Mouse (Mus musculus) neutrophil, adult 5-6 weeks (primary cell): ENCODE measurements at regions not wholly inside any gene's neighbourhood (a gene's known extent, or its start where the extent isn't known, plus 50 kb on each side); places are given as distances from the start of the nearest gene placed in this dataset.

Source experiments
- ATAC-seq: fragments of 151-379, 151-347 bp; 2 replicates; pipeline ENCODE4 v1.8.0; 2017; ENCODE audit warnings: mild to moderate bottlenecking, moderate TSS enrichment; ENCODE audit not compliant: insufficient number of reproducible peaks, poor library complexity, low FRiP score, severe bottlenecking; ENCODE audit errors: extremely low read depth

DNA sequence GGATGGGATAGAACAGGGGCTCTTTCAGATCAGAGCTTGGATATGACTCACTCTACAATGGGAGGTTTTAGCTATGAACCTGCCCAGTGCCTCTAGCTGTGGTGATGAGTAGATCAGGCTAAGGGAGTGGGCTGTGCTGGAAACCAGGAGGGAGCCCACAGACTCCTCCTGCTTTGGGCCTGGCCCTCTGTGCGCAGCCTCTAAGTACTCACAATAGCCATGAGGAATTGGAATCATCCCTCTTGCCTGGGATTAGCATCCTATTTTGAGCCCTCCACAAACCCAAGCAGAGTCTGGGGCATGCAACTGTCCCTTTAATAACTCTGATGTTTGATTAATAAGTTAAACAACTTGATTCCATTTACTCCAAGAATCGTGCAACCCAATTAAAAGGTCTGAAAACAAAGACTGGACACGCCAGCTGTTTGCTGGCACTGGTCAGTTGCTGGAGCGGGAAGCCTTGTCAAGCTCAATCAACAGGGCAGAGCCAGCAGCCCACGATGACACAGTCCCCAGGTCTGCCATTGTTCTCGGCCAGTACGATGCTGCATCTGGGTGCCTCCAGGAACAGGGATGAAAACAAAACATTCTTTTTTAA, 88.6 kb upstream of the Gadd45a start:
- ATAC-seq = no peak

DNA sequence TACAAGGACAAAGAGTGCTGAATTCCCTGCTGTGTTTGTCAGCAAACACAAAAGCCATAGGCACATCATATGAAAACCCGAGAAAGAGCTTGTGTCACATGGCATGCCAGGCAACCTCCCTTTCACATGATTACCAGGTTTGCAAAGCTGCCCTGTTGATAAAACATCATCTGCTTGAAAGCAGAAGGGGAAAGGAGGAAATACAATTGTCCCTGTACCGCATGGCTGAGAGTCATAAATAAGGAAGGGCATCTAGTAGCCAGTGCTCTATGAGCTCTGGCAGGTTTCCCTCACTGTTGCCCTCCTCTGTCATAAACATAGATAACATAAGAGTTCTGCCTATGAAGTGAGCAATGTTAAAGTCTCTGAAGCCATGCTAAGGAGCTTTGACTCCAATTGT, 86.8 kb upstream of the Gadd45a start:
- ATAC-seq = 0 out of 2 replicates have a peak, but pooled peaks have one; percentile 44

DNA sequence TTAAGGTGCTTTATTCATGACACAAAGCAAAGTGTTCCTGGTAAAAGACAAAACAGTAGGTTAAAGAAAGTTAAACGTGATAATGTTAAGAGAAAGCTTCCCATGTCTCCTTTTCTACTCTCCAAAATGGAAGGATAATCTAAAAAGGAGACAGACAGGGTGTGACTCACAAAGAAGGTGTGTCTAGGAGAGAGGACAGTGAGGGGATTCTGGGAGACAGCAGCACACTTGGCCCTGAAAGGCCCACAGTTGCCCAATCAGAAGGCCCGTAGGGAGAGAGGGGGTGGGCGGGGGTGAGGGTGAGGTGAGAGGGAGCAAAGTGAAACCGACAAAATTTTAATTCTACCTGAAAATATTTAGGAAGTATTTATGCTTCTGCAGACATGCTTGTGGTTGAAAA, 85.8 kb upstream of the Gadd45a start:
- ATAC-seq = no peak

DNA sequence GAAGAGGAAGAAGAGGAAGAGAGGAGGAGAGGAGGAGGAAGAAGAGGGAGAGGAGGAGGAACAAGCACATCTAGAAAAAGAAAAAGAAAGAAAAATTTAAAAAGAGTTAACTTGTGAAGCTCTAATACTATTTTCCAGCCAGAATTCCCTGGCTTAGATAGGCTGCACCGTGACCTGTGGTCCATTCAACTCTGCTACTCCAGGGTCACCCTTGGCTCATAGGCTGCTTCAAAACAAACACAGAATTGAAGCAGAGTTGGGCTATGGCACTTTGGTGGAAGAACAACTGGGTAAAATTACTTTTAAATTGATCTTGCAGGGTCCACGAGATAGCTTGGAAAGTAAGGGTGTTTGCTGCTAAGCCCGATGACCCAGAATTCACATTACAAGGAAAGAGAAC, 79.0 kb upstream of the Gadd45a start:
- ATAC-seq = no peak

DNA sequence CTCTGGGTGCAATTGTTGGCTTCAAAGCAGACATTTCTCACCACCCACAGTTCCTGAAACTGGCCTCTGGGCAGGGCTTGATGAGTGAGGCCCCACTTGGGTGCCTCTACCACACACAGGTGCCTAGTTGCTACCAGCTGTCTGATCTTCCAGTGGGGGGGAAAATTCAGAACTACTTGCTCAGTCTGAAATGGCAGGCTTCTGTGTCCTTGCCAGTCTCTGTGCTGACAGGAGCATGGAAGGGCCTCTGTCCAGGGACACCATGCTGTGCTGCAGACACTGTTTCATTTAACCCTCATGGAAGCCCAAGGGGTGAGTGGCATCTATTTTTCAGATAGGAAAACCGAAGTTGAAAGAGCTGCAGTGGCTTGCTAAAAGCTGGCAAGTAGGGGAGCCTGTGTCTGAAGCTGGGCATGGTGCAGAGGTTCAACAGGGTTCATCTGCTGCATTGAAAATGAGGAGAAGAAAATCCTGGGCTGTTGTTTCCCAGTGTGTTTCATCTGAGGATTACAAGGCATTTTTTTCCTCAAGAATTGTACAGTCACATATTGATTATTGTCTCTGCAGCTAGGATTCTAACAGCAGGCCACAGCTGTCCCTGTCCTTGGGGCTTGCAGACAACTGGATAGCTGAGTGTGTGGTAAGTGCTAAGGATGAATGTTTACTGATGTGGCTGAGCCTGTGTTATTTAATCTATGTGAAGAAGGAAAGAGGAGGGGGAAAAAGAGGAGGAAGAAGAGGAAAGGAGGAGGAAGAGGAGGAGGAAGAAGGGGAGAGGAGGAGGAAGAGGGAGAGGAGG, 78.4 kb upstream of the Gadd45a start:
- no peak for ATAC-seq

DNA sequence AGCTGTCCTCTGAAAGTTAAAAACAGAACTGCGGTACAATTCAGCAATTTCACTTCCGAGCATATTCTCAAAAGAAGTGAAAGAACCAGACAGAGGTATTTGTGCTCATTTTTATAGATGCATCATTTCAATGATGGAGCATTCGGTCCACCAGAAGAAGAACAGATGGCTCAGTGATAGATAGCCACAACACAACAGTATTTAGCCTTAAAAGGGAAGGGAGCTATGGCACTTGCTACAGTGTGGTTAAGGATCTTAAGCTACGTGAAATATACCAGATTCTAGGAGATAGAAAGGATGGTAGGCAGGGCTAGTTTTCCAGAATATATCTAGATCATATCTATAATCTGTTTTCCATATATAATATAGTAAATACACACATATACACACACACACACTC, 77.5 kb upstream of the Gadd45a start:
- no peak for ATAC-seq

DNA sequence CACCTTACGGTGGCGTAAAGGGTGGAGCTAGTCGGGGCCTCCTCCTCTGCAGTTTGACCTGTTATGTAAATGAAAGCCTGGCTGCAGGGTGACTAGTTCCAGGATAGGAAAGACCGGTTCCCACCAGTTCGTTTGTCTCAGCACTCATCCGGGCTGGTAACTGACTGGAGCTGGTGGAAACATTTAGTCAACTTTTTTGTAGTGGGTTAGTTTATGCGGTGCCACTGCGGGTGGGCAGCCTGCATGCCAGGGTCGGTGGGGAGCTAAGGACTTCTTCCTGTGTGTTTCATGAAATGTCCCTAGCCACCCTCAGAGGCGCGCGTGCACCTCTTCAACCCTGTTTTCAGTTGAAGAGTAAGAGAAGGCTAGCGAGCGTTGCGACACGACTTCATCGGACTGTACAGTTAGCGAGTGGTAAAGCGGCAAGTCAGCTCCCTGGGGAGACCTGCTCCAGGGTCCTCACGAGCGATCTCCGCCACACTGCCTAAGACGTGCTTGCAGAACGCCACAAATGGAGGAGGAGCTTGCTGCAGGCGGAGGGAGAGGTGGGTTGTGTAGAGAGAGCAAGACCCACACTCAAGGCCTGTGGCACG, 76.5 kb upstream of the Gadd45a start:
- no peak for ATAC-seq

DNA sequence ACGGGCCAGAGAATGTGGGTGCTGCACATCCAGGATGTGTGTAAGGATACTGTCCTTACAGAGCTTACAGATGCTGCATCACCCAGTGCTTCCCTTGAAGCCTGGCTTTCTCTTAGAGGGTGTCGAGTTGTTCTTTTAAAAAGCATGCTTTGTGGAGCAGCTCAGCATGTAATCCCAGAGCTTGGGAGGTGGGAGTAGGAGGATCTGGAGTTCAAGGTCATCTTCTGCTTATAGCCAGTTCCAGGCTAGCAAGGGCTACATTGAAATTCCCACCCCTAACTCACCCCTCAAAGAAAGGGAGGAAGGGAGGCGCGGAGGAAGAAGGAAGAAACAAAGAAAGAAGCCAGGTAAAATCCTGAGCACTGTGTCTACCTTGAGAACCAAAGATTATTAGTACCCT, 76.0 kb upstream of the Gadd45a start:
- ATAC-seq = no peak

DNA sequence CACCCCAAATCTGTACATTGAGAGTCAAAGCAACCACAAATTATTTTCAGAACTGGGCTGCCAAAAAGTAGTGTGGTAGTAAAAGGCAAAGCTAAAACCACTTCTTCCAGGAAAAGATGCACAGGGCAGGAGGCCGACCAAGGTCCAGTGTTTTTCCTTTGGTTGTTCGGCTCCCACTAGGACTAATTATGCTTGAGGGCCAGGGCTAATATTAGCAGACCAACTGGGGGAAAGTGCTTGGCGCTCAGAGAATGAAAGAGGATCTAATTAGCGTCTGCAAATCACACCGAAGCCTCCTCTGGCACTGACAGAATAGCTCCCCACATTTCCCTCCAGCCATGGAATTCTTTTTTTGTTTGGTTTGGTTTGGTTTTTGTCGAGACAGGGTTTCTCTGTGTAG, 75.1 kb upstream of the Gadd45a start:
- no peak for ATAC-seq

DNA sequence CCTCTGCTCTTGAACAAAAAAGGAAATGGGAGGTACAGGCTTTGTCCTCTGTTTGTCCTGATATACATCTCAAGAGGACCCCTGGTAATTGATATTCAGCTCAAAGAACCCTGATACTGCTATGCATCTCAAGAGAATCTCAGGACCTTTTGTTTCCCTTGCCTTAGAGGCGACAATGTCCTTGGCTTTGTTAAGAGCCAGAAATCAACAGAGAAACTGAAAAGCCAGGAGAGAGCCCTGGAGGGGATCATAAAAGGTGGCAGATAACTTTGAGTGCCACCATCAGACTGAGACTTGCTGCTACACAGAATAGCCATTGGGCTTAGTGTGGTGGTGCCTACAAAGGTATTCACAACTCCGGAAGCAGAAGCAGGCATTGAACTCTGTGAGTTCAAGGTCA, 74.3 kb upstream of the Gadd45a start:
- no peak for ATAC-seq

DNA sequence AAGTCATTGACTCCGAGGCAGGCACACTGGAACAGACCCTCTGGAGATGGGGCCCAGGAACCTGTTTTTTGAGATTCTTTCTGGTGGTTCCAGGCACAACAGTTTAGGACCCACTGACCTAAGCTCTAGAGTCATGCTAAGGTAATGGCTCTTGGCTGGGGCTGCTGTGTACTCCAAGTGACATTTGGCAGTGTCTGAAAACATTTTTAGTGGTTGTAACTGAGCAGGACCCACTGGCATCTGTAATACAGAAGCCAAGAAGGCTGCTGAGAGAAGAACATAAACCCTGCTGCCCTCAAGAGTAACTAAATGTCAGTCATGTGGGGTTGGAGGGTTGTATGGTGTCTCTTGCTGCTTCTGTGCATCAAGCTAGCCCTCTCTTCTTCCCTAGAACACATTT, 73.1 kb upstream of the Gadd45a start:
- ATAC-seq = no peak

DNA sequence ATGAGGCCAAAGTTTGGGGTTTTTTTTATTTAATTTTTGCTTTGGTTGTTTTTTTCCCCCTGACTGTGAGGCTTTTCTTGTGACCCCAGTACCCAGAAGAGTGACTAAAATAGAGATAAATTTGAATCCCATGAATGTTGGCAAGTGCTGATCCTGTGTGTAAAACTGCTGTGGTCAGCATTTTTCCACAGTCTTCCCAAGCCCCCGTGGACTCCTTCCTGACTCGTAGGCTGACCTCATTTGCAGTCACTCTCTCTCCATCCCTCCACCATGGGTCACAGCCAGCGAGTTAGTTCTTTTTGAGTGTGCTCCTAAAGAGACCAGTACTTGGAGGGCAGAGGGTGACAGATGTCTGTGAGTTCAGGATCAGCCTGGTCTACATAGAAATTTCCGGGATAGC, 72.5 kb upstream of the Gadd45a start:
- no peak for ATAC-seq

DNA sequence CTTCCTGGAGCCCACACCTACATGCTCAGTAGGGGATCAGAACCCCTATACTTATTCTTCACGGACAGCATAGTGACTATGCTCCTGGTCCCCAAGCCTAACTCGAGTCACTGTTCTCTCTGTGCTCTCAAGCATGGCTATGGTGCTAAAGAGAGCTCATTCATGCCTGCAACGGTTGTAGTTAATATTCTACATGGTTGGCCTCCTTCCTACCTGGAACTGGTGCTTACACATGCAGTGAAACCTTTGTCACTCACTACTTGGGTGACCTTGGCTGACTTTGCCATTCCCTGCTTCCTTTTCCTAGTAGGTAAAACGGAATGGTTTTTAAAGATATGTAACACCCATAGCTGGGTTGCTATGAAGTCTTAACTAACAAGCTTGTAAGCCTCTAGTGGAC, 70.3 kb upstream of the Gadd45a start:
- ATAC-seq = no peak

DNA sequence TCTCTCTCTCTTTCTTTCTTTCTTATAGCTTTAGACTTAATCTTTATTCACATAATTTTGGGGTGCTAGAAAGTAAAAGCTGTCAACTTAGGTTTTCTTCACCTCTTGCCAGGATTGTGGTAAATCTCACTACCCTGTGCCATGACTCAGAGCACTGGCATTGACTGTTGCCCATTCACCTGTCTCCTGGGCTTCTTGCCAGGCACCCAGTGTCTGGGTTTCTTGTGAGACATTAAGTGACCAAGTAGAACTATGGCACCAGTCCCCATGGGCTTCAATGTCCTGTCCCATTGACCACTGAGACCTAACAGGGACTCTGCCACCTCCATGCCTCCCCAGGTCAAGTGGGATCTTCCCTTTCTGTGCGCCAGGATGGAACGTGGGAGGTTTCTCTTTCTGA, 69.2 kb upstream of the Gadd45a start:
- ATAC-seq = no peak

DNA sequence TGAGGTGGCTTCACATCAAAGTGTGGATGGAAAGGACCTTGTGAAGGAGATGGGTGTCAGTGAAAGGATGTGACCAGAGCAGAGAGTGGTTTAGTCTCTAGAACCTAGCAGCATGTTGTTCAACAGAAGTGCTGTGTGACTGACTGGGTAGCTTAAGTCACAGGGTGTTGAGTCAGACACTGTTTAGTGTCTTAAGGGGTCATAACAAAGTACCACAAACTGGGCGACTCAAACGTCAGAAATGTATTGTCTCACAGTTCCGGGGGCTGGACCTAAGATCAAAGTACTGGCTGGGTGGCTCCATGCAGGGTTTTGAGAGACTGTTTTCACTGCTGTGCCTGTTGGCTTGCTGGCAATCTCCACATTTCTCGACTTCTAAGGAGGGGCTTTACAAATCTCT, 68.1 kb upstream of the Gadd45a start:
- no peak for ATAC-seq

DNA sequence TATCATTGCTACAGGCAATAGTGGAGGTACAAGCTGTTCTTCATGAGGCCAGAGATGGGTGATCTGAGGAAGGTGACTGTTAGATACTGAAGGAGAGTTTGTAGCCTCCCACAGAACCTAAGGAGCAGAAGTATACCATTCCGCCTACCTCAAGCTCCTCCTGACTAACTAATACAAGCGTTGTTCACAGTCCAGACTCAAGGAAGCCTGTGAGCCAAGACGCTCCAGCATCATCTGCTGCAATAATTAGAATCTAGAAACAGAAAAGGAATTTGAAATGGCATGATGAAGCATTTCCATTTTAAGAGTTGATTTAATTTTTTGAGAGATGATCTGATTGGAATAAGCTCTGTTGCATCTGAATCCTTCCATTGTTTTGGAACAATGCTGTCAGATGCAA, 66.9 kb upstream of the Gadd45a start:
- ATAC-seq = no peak

DNA sequence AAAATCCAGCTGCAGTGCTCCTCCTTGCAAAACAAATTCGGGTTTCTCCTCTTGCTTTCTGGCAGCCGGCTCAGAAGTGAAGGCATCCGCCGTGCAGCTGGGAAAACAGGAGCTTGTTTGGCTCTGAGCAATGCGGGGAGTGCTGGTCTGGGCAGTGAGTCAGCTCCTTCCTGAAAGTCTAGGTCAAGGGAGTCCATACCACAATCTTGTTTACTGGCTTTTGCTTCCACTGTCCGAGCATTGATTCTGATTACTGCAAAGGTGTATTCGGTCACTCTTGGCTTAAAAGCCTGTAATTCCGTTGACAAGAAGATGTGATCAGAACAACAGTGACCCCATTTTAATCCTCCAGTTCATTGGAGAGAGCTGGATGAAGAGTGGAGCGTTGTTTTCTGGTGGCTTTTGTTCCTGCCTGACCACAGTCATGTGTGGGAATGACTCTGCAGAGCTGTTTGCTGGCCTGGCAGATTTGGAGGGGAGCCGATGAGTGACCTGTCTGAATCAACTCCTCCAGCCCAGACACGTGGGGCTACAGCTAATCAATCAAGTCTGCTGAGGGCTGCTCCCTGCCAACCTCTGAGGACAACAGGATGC, 65.4 kb upstream of the Gadd45a start:
- peak; percentile 52; the same call in 1 of the 2 replicates for ATAC-seq

DNA sequence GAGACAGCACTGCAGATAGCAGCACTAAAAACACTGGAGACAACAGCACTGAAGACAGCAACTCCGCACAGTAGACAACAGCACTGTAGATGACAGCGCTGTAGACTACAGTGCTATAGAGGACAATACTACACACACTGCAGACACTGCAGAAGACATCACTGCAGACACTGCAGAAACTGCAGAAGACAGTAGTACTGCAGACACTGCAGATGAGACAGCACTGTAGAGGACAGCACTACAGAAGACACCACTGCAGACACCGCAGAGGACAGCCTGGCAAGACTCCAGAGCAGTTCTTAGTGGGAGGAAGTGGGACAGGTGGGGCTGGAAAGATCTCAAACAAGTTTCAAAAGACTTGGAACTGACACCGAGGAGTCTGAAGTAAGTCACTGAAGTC, 64.8 kb upstream of the Gadd45a start:
- ATAC-seq = peak; percentile 11; the same call in 1 of the 2 replicates

DNA sequence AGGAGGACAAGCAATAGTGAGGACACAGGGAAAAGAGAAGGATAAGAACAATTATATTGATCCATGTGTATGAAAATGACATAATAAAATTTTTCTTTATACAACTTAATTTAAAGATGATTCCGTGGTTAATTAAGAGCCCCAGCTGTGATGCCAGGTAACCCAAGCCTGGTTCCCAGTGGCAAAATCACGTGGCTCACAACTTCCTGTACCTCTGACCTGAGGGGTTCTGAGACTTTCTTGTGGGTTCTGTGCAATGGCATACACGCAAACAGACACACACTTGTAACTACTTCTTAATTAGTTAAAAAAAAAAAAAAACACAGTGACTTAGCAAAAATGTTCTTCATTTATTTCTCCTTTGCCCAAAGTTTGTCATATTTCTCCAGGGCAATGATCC, 57.2 kb upstream of the Gadd45a start:
- no peak for ATAC-seq

DNA sequence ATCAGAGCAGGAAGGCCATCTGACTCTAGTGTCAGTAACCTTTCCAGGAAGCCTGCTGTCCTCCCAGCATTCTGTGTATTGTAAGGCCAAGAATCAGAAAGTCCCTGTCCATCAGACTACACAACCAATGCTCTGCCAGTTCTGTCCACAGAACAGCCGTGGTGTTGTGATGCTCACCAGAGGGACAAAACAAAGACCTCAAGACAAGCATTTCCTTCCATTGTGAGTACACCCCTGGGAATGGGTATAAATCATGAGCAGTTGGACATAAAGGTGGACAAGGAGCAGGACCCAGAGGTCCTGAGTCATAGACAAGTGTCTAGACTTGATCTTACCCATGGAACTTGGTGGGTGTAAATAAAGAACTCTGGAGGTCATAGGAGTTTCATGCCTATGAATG, 55.9 kb upstream of the Gadd45a start:
- no peak for ATAC-seq
